Mouse (Mus musculus) hindbrain, embryonic 12.5 days (tissue): ENCODE data around the gene Svip. TPM values are rescaled to one million over a fixed set of nuclear protein-coding genes. Genes with fewer than 3 reads are reported as not detected.

ENCODE experiments used
- ATAC-seq: fragments of 200-750 bp; cut with Nextera tagmentation; 2 replicates; pipeline ENCODE4 v1.8.0; 2017; ENCODE audit warnings: moderate TSS enrichment; ENCODE audit not compliant: low FRiP score
- H3K27ac ChIP-seq: fragments of 300-500 bp; sonication (generic); 2 replicates; pipeline ENCODE4 v1.5.1; 2016; ENCODE audit warnings: mild to moderate bottlenecking
- H3K27me3 ChIP-seq: fragments of 300-500 bp; sonication (generic); 2 replicates; pipeline ENCODE4 v1.6.1; 2016; ENCODE audit warnings: mild to moderate bottlenecking
- H3K36me3 ChIP-seq: fragments of 300-500 bp; sonication (generic); 2 replicates; pipeline ENCODE4 v1.6.1; 2016; ENCODE audit warnings: mild to moderate bottlenecking
- H3K4me1 ChIP-seq: fragments of 300-500 bp; sonication (generic); 2 replicates; pipeline ENCODE4 v1.6.1; 2016
- H3K4me2 ChIP-seq: fragments of 300-500 bp; sonication (generic); replicated peaks from 2 replicates; pipeline ENCODE4 v1.6.1; 2016; ENCODE audit warnings: mild to moderate bottlenecking
- H3K4me3 ChIP-seq: fragments of 300-500 bp; sonication (generic); 2 replicates; pipeline ENCODE4 v1.5.1; 2016; ENCODE audit warnings: mild to moderate bottlenecking
- H3K9ac ChIP-seq: fragments of 300-500 bp; sonication (generic); 2 replicates; pipeline ENCODE4 v1.6.1; 2016; ENCODE audit warnings: mild to moderate bottlenecking, moderate library complexity
- H3K9me3 ChIP-seq: fragments of 300-500 bp; sonication (generic); replicated peaks from 2 replicates; pipeline ENCODE4 v1.6.1; 2016; ENCODE audit warnings: mild to moderate bottlenecking
- WGBS: fragments of 180-500 bp; shearing (Covaris S2); methylation state at CpG from one replicate; pipeline ENCODE4 v1.1.7; 2016; 5-methylcytosine and 5-hydroxymethylcytosine counted together
- polyA plus RNA-seq: library from polyadenylated mRNA; unstranded; fragments of >200 nt; fragmentation: Nextera tagmentation; extraction: Ambion mirVana; gene quantifications from 2 replicates; pipeline ENCODE4 v1.2.1, GENCODE M21; 2016

Gene Svip
- polyA plus RNA-seq, 1 experiment from 2014 or later, result 17.2 TPM

DNA sequence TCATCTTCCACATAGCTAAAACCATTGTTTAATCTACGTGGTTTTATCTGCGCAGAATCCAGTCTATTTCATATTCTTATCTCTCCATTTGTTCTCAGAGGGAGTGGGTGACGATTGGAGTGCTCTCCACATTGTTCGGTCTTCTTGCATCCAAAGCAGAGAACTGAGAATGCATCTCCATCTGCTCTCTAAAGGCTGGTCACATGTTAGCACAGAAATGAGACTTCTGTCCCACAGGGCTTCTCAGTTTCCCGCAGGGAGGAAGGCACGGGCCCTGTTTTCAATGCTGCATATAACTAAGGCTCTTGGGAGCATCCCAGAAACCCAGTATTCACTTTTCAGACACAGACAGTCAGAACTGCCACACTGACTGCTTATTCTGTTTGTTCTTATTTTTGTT lies 20.1 kb downstream of the Svip start:
- Histone ChIP-seq H3K4me3 (no peak overlapping the region), H3K4me1 (no peaks in the 10 kb centered on the region; the same call in 1 of the 2 replicates), H3K27ac (no peak overlapping the region), H3K4me2 (no peak overlapping the region), H3K36me3 (no peaks in the 10 kb centered on the region), H3K9ac (no peak overlapping the region), H3K27me3 (no peaks in the 10 kb centered on the region), H3K9me3 (no peaks in the 10 kb centered on the region)
- WGBS, result 77% methylated on average over 6 of the region's 6 CpGs
- ATAC-seq, result no peak

DNA sequence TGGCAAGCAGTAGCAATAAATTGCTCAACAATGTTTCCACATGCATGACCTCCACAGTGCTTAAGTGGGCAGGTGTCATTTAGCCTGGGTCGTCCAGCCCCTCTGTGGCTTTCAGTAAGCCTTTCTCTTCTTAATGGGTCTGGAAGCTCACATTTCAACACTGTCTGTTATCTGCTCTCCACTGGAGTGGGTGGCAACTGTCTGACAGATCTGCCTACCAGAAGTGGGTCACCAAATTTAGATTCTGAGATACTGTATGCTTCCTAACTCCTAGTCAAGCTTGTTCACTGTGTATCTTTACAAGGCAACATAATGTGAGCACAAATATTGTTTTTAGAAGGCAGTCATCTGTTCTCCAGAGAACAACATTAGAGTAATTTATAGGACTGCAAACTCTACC lies 23.5 kb downstream of the Svip start:
- 50% methylated on average over 1 of the region's 1 CpGs for WGBS
- ATAC-seq, result no peak

DNA sequence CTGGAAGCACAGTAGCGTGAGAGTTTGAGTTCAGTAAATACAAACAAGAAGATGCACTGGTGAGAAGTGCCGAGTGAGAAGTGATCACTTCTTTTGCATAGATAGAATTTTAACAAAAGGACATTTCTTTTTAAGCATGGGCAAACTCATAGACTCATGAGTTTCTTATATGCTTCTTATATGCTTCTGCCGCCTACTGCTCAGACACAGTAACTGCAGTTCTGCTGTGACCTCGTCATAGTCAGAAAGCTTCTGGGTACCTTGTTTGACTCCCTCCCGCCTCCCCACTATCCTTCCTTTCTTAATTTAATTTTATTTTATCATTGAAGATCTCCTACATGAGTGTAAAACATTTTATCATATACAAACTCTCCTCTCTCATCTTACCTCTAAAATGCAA lies 26.5 kb downstream of the Svip start:
- no peaks in the 10 kb centered on the region for H3K36me3 ChIP-seq
- ATAC-seq, result no peak
- WGBS, result 45% methylated on average over 5 of the region's 5 CpGs

More for the DNA sequence above, 23.5 kb downstream of the Svip start:
- Histone ChIP-seq H3K4me2 (no peak overlapping the region), H3K27ac (no peak overlapping the region), H3K36me3 (no peaks in the 10 kb centered on the region), H3K9ac (no peak overlapping the region), H3K4me3 (no peak overlapping the region), H3K27me3 (no peaks in the 10 kb centered on the region), H3K4me1 (no peaks in the 10 kb centered on the region; the same call in 1 of the 2 replicates), H3K9me3 (no peaks in the 10 kb centered on the region)

DNA sequence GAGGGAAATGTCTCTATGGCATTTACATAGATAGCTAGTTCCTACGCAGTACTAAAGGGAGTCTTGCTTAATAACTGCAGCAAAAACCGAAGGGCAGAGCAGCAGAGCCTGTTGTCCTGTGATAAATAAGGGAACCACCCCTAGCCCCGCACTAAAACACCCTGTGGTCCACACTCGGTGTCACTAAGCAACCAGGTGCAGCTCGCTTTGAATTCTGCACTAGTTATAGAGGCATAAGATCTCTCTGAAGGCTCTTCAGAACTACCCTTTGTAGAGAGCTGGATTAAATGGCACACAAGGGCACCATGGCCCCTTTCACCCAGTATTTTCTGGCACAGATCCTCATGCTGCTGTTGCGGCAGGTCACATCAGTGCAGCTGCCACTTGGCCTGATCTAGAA lies 30.6 kb downstream of the Svip start:
- peak overlapping the region; percentile 12; the same call in 1 of the 2 replicates for H3K27ac ChIP-seq
- no peak overlapping the region for H3K4me3 ChIP-seq
- H3K27me3 ChIP-seq, result no peaks in the 10 kb centered on the region
- H3K9me3 ChIP-seq, result no peaks in the 10 kb centered on the region
- H3K4me2 ChIP-seq, result no peak overlapping the region
- H3K36me3 ChIP-seq, result no peaks in the 10 kb centered on the region
- ATAC-seq, result no peak
- peaks cover 5% of the 10 kb centered on the region; the same call in 1 of the 2 replicates for H3K4me1 ChIP-seq
- WGBS, result 81% methylated on average over 6 of the region's 6 CpGs
- no peak overlapping the region for H3K9ac ChIP-seq

More for the DNA sequence above, 26.5 kb downstream of the Svip start:
- Histone ChIP-seq H3K9me3 (no peaks in the 10 kb centered on the region), H3K4me2 (no peak overlapping the region), H3K4me1 (no peaks in the 10 kb centered on the region; the same call in 1 of the 2 replicates), H3K9ac (no peak overlapping the region), H3K4me3 (no peak overlapping the region), H3K27ac (no peak overlapping the region), H3K27me3 (no peaks in the 10 kb centered on the region)

DNA sequence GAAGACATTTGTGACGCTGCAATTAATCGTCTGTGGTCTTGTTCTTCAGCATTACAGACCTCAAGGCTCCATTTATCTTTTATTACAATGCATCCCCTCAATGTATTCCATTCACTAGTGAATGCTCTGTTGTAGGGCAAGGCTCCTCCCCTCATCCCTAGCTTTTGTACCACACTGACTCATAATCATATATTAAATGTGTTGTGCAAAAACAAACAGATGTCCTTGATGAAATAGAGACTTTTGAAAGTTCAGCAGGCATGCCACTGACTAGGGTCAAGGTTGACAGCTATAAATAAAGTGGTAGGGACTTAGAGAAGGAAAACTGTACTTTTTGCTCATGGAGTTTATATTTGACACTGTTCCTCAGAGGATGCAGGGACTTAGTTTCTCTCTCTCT lies 32.3 kb downstream of the Svip start:
- Histone ChIP-seq H3K9me3 (no peaks in the 10 kb centered on the region), H3K27me3 (no peaks in the 10 kb centered on the region), H3K4me3 (no peak overlapping the region), H3K36me3 (no peaks in the 10 kb centered on the region), H3K27ac (no peak overlapping the region), H3K4me2 (no peak overlapping the region), H3K9ac (no peak overlapping the region), H3K4me1 (peaks cover 5% of the 10 kb centered on the region; the same call in 1 of the 2 replicates)
- 72% methylated on average over 2 of the region's 2 CpGs for WGBS
- ATAC-seq, result peak; percentile 36; the same call in 1 of the 2 replicates

DNA sequence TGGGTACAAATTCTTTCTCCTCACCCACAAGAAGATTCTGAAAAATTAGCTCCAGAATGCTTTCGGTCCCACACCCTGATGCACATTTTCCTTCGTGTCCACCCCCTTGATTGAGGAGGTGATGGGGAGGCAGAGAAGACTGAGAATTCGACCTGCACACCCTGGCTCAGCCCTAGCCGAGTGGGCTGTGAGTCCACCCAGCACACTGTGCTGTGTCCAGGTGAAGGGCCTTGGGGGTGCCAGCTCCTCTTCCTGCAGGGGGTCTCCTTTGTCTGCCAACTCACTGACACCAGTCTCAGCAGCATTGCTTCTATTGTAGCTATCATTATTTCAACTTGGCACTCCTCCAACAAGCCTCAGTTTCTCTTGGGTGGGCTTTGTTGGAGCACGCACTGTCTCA lies 32.7 kb downstream of the Svip start:
- Histone ChIP-seq H3K4me3 (no peak overlapping the region), H3K4me1 (peaks cover 5% of the 10 kb centered on the region; the same call in 1 of the 2 replicates), H3K9ac (no peak overlapping the region), H3K27me3 (no peaks in the 10 kb centered on the region), H3K9me3 (no peaks in the 10 kb centered on the region), H3K36me3 (no peaks in the 10 kb centered on the region), H3K4me2 (no peak overlapping the region), H3K27ac (peak overlapping the region; percentile 30; the same call in 1 of the 2 replicates)
- 74% methylated on average over 5 of the region's 5 CpGs for WGBS
- peak; percentile 38; the same call in 1 of the 2 replicates for ATAC-seq

DNA sequence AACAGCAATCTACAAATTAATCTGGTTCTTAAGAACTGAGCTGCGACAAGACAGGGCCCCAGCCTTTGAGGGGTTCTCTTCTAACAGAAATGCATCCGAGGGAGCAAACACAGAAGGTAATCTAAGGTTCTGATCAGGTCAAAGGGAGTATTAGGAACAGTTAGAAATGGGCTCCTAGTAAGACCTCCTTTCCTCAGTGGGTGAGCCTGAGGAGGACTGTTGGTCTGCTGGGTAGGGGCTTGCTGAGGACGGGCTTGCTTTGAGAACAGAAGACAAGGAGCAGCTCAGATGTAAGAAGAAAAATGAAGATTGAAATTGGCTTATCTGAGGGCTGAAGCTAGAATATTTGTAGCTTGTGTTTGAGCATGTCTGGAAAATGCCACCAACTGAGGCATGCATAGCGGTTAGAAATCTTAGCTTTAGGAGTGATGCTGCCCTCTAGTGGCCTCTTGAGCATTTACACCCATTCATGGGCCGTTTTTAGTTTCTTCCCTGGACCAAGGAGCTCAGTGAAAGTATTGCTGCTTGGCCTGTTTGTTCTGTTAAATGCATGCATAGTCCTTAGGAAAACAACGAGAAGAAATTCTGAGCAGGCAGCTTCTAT lies 33.5 kb downstream of the Svip start:
- Histone ChIP-seq H3K4me2 (no peak overlapping the region), H3K27ac (peak overlapping the region; percentile 40), H3K27me3 (no peaks in the 10 kb centered on the region), H3K36me3 (no peaks in the 10 kb centered on the region), H3K4me3 (no peak overlapping the region), H3K9me3 (no peaks in the 10 kb centered on the region), H3K9ac (no peak overlapping the region), H3K4me1 (peaks cover 5% of the 10 kb centered on the region; the same call in 1 of the 2 replicates)
- 29% methylated on average over 6 of the region's 6 CpGs for WGBS
- peak; percentile 58; the same call in 1 of the 2 replicates for ATAC-seq

DNA sequence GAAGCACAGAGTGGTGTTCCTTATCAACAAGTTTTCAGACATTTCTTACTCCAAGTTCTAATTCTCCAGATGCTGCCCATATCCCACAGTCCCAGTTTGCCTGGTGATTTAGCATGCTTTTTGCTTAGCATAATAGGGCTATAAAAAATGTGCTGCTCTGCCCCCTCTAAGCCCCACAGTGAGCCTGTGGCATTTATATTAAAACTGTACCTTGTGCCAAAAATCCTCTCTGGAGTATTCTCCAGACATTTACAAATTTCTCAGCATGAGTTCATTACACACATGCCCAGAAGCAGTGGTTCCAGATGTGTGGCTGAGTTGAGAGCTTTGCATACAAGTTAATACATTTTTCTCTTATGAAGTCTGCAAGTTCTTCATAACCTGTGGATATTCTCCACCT lies 36.4 kb downstream of the Svip start:
- Histone ChIP-seq H3K9me3 (no peaks in the 10 kb centered on the region), H3K36me3 (no peaks in the 10 kb centered on the region), H3K4me1 (peaks cover 5% of the 10 kb centered on the region; the same call in 1 of the 2 replicates), H3K4me2 (no peak overlapping the region), H3K9ac (no peak overlapping the region), H3K27ac (no peak overlapping the region), H3K4me3 (no peak overlapping the region), H3K27me3 (no peaks in the 10 kb centered on the region)
- no peak for ATAC-seq

DNA sequence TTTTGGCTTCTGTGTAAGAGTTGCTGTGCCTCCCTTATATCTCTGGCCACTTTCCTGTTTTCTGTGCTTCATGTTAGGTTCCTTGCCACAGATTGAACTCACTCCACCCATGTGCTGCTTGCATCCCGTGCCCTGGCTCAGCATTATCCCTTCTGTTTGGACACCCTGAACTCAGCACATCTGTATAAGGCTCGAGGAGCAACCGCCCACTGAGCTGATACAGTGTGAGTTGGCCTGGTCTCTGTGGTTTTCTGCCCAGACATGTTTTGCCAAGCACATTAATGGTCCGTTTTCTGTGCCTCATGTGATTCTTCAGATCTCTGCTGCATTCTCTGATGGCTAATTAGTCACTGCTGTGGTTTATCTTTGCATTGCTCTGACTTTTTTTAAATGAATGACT lies 38.2 kb downstream of the Svip start:
- WGBS, result 88% methylated on average over 4 of the region's 4 CpGs
- no peak overlapping the region for H3K27ac ChIP-seq
- H3K36me3 ChIP-seq, result no peaks in the 10 kb centered on the region

DNA sequence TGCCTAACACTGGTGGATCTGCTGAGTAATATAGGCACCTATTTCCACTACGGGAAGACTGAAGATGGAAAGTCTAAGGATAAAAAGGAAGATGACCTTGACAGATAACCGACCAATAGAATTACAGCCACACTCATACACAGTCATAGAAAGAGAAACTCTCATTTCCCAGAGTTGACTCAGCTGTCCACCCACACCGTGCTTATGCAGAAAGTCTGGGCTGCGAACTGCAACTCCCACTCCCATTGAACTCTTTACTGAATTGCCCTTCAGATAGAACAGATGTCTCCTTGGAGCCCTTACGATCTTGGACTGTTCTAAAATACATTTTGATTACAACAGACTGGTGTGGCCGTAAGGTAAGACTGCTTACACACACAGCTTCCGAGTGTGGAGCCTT lies 41.1 kb downstream of the Svip start:
- WGBS, result 91% methylated on average over 7 of the region's 7 CpGs
- Histone ChIP-seq H3K9me3 (no peaks in the 10 kb centered on the region), H3K9ac (no peak overlapping the region), H3K36me3 (no peaks in the 10 kb centered on the region), H3K4me3 (no peak overlapping the region), H3K4me1 (peaks cover 15% of the 10 kb centered on the region), H3K27me3 (no peaks in the 10 kb centered on the region), H3K27ac (no peak overlapping the region), H3K4me2 (no peak overlapping the region)
- no peak for ATAC-seq

More for the DNA sequence above, 38.2 kb downstream of the Svip start:
- H3K9ac ChIP-seq, result no peak overlapping the region
- H3K4me1 ChIP-seq, result peaks cover 5% of the 10 kb centered on the region; the same call in 1 of the 2 replicates
- no peak overlapping the region for H3K4me2 ChIP-seq
- H3K9me3 ChIP-seq, result no peaks in the 10 kb centered on the region
- no peaks in the 10 kb centered on the region for H3K27me3 ChIP-seq
- ATAC-seq, result no peak
- no peak overlapping the region for H3K4me3 ChIP-seq

DNA sequence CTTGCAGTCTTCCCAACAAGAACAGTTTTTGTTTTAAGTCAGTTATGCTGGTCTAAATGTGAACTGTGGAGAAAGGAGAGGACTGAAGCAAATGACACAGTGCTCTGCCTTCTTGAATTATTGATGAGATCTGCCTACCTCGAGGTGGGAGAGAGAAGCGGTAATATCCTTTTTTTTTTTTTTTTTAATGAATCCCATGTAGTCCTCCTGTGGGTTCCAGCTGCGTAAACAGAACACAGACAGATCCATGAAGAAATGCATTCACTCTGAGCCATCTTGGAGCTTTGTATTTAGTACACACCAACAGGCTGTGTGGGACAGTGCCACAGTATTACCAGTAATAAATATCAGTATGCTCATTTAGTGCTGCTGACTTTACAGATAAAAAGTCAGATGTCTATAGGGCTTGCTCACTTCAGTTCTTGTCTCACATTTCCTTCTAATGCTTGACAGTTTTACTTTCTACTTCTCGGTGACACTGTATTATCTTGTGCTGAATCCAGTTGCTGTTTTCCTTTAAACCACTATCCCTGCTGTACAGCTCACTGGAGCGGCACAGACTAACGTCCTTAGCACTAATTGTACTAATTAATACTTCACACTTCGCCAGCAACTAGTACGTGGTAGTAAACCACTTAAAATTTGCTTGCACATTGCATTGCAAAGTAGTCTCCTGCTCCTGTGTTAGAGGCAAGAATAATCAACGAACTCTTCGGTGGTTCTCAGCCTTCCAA lies 43.4 kb downstream of the Svip start:
- no peaks in the 10 kb centered on the region for H3K9me3 ChIP-seq
- peak; percentile 57 for ATAC-seq
- no peaks in the 10 kb centered on the region for H3K36me3 ChIP-seq
- H3K4me1 ChIP-seq, result peaks cover 15% of the 10 kb centered on the region
- H3K4me2 ChIP-seq, result no peak overlapping the region
- no peak overlapping the region for H3K9ac ChIP-seq
- no peak overlapping the region for H3K4me3 ChIP-seq
- 60% methylated on average over 10 of the region's 10 CpGs for WGBS
- H3K27me3 ChIP-seq, result no peaks in the 10 kb centered on the region
- peak overlapping the region; percentile 68; the same call in 1 of the 2 replicates for H3K27ac ChIP-seq

DNA sequence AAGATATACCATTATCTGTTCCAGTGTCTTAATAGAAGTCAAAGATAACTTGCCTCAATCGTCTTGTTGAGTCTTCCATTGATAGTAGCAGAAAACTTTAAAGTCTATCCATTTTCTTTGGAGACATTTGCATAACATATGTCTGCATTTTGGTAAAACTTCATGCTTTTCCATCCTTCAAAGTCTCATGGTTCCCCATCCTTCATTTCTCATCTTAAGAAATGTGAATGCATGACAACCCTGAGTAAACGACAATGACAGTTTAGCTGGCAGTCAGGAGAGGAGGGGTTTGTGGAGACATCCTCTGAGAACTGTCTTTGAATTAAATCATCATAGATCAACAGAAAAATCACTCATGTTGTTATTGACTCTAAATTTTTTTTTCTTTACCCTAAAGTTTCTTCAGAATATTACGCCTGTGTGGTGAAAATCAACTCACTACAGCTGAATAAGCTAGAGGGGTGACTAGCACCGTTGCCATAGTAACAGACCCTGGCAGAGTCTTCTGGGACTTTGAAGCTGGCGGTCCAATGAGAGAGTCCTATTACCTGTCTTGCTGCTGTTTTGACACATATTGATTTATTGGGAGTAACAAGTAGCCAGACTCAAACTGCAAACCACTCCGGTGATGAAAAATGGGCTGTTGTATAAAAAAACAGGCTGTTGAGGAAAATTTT lies 45.0 kb downstream of the Svip start:
- ATAC-seq, result peak; percentile 81
- no peaks in the 10 kb centered on the region for H3K27me3 ChIP-seq

More for the DNA sequence above, 45.0 kb downstream of the Svip start:
- WGBS, result 46% methylated on average over 6 of the region's 6 CpGs
- no peaks in the 10 kb centered on the region for H3K9me3 ChIP-seq
- H3K9ac ChIP-seq, result no peak overlapping the region
- H3K4me2 ChIP-seq, result no peak overlapping the region
- H3K4me3 ChIP-seq, result no peak overlapping the region
- no peaks in the 10 kb centered on the region for H3K36me3 ChIP-seq
- peak overlapping the region; percentile 30; the same call in 1 of the 2 replicates for H3K27ac ChIP-seq
- peaks cover 17% of the 10 kb centered on the region for H3K4me1 ChIP-seq
